Mouse (Mus musculus): ENCODE results near the gene Zfp638. TPM values are rescaled to one million over a fixed set of nuclear protein-coding genes. Genes with fewer than 3 reads are reported as not detected.
A peak's percentile ranks its signal among the peaks of the same experiment; 100 is the strongest.

The Zfp638 gene
- polyA plus RNA-seq, 1 experiment from 2014 or later: 102 TPM

GRCm38 (mm10) chr6:83939492-83939891, 72.6 kb downstream of the Zfp638 start:
- no peaks in the 10 kb centered on the region for H3K27me3 ChIP-seq (ENCODE audit: control insufficient read depth, insufficient read depth, low read length)
- 90% methylated on average over 2 of the region's 2 CpGs for WGBS
- no peaks in the 10 kb centered on the region; the same call in 1 of the 2 replicates for H3K36me3 ChIP-seq (ENCODE audit: control insufficient read depth, insufficient read depth, low read length)
- no peak overlapping the region for H3K4me3 ChIP-seq (ENCODE audit: low read depth, low read length)
- ATAC-seq (ENCODE audit: low FRiP score) (no peak), DNase-seq (ENCODE audit: low spot score, missing footprints) (no peak)
- H3K4me2 ChIP-seq: no peak overlapping the region
- H3K27ac ChIP-seq (ENCODE audit: low read depth, low read length): no peak overlapping the region
- H3K4me1 ChIP-seq (ENCODE audit: control insufficient read depth, insufficient read depth, low read length): no peaks in the 10 kb centered on the region
- no peak overlapping the region for H3K9ac ChIP-seq (ENCODE audit: low read length)
- H3K9me3 ChIP-seq (ENCODE audit: control insufficient read depth, low read length): no peaks in the 10 kb centered on the region

- Histone ChIP-seq H3K27me3 (ENCODE audit: control insufficient read depth, insufficient read depth, low read length) (no peaks in the 10 kb centered on the region), H3K36me3 (ENCODE audit: control insufficient read depth, insufficient read depth, low read length) (peaks cover 8% of the 10 kb centered on the region; the same call in 1 of the 2 replicates), H3K9me3 (ENCODE audit: control insufficient read depth, low read length) (no peaks in the 10 kb centered on the region), H3K4me2 (no peak overlapping the region), H3K4me3 (ENCODE audit: low read depth, low read length) (no peak overlapping the region), H3K27ac (ENCODE audit: low read depth, low read length) (no peak overlapping the region), H3K4me1 (ENCODE audit: control insufficient read depth, insufficient read depth, low read length) (no peaks in the 10 kb centered on the region), H3K9ac (ENCODE audit: low read length) (no peak overlapping the region)
- ATAC-seq (ENCODE audit: low FRiP score) (no peak), DNase-seq (ENCODE audit: low spot score, missing footprints) (no peak)
- WGBS: 95% methylated on average over 13 of the region's 13 CpGs
Observed at GRCm38 (mm10) chr6:83942806-83943205, 75.9 kb downstream of the Zfp638 start.

- H3K4me3 ChIP-seq (ENCODE audit: low read depth, low read length): no peak overlapping the region
- no peaks in the 10 kb centered on the region for H3K27me3 ChIP-seq (ENCODE audit: control insufficient read depth, insufficient read depth, low read length)
- no peaks in the 10 kb centered on the region for H3K4me1 ChIP-seq (ENCODE audit: control insufficient read depth, insufficient read depth, low read length)
- H3K27ac ChIP-seq (ENCODE audit: low read depth, low read length): no peak overlapping the region
- no peak overlapping the region for H3K4me2 ChIP-seq
- DNase-seq (ENCODE audit: low spot score, missing footprints) (no peak), ATAC-seq (ENCODE audit: low FRiP score) (no peak)
- no peak overlapping the region for H3K9ac ChIP-seq (ENCODE audit: low read length)
- no peaks in the 10 kb centered on the region; the same call in 1 of the 2 replicates for H3K36me3 ChIP-seq (ENCODE audit: control insufficient read depth, insufficient read depth, low read length)
- no peaks in the 10 kb centered on the region for H3K9me3 ChIP-seq (ENCODE audit: control insufficient read depth, low read length)
Observed at GRCm38 (mm10) chr6:83953603-83954002, 86.7 kb downstream of the Zfp638 start.

- H3K27ac ChIP-seq (ENCODE audit: low read depth, low read length): no peak overlapping the region
- no peak overlapping the region for H3K4me2 ChIP-seq
- no peak overlapping the region for H3K4me3 ChIP-seq (ENCODE audit: low read depth, low read length)
- H3K9me3 ChIP-seq (ENCODE audit: control insufficient read depth, low read length): no peaks in the 10 kb centered on the region
- no peak overlapping the region for H3K9ac ChIP-seq (ENCODE audit: low read length)
- WGBS: 96% methylated on average over 5 of the region's 5 CpGs
- peaks cover 6% of the 10 kb centered on the region for H3K36me3 ChIP-seq (ENCODE audit: control insufficient read depth, insufficient read depth, low read length)
- DNase-seq (ENCODE audit: low spot score, missing footprints): no peak
- no peaks in the 10 kb centered on the region for H3K4me1 ChIP-seq (ENCODE audit: control insufficient read depth, insufficient read depth, low read length)
- no peaks in the 10 kb centered on the region for H3K27me3 ChIP-seq (ENCODE audit: control insufficient read depth, insufficient read depth, low read length)
- no peak for ATAC-seq (ENCODE audit: low FRiP score)
Observed at GRCm38 (mm10) chr6:83987642-83988041, 120.7 kb downstream of the Zfp638 start.

- 88% methylated on average over 1 of the region's 1 CpGs for WGBS
- H3K9me3 ChIP-seq (ENCODE audit: control insufficient read depth, low read length): no peaks in the 10 kb centered on the region
- no peaks in the 10 kb centered on the region for H3K4me1 ChIP-seq (ENCODE audit: control insufficient read depth, insufficient read depth, low read length)
- no peak overlapping the region for H3K27ac ChIP-seq (ENCODE audit: low read depth, low read length)
- no peak overlapping the region for H3K4me2 ChIP-seq
- H3K9ac ChIP-seq (ENCODE audit: low read length): no peak overlapping the region
- H3K36me3 ChIP-seq (ENCODE audit: control insufficient read depth, insufficient read depth, low read length): peaks cover 4% of the 10 kb centered on the region
- no peaks in the 10 kb centered on the region for H3K27me3 ChIP-seq (ENCODE audit: control insufficient read depth, insufficient read depth, low read length)
- DNase-seq (ENCODE audit: low spot score, missing footprints) (no peak), ATAC-seq (ENCODE audit: low FRiP score) (no peak)
- H3K4me3 ChIP-seq (ENCODE audit: low read depth, low read length): no peak overlapping the region
Observed at GRCm38 (mm10) chr6:84002716-84003115, 135.8 kb downstream of the Zfp638 start.

GRCm38 (mm10) chr6:84004295-84004694, 137.4 kb downstream of the Zfp638 start:
- no peaks in the 10 kb centered on the region; the same call in 1 of the 2 replicates for H3K27me3 ChIP-seq (ENCODE audit: control insufficient read depth, insufficient read depth, low read length)
- H3K4me2 ChIP-seq: no peak overlapping the region
- peaks cover 6% of the 10 kb centered on the region for H3K4me1 ChIP-seq (ENCODE audit: control insufficient read depth, insufficient read depth, low read length)
- no peak overlapping the region for H3K4me3 ChIP-seq (ENCODE audit: low read depth, low read length)
- no peak for DNase-seq (ENCODE audit: low spot score, missing footprints)
- 87% methylated on average over 4 of the region's 4 CpGs for WGBS
- no peak overlapping the region for H3K27ac ChIP-seq (ENCODE audit: low read depth, low read length)
- ATAC-seq (ENCODE audit: low FRiP score): no peak
- H3K9ac ChIP-seq (ENCODE audit: low read length): no peak overlapping the region
- H3K9me3 ChIP-seq (ENCODE audit: control insufficient read depth, low read length): no peaks in the 10 kb centered on the region
- H3K36me3 ChIP-seq (ENCODE audit: control insufficient read depth, insufficient read depth, low read length): no peaks in the 10 kb centered on the region

- DNase-seq (ENCODE audit: low spot score, missing footprints) (peak; percentile 93), ATAC-seq (ENCODE audit: low FRiP score) (peak; percentile 69)
- H3K27ac ChIP-seq (ENCODE audit: low read depth, low read length): no peak within 1 kb of the TSS
- H3K9ac ChIP-seq (ENCODE audit: low read length): peak within 1 kb of the TSS; percentile 21
- under 1% methylated on average over 40 of the region's 41 CpGs for WGBS
- H3K9me3 ChIP-seq (ENCODE audit: control insufficient read depth, low read length): no peaks in the 10 kb centered on the region
- H3K27me3 ChIP-seq (ENCODE audit: control insufficient read depth, insufficient read depth, low read length): no peaks in the 10 kb centered on the region; the same call in 1 of the 2 replicates
- H3K4me2 ChIP-seq: peak within 1 kb of the TSS; percentile 91
- H3K36me3 ChIP-seq (ENCODE audit: control insufficient read depth, insufficient read depth, low read length): no peaks in the 10 kb centered on the region
- peak within 1 kb of the TSS; percentile 42 for H3K4me3 ChIP-seq (ENCODE audit: low read depth, low read length)
- H3K4me1 ChIP-seq (ENCODE audit: control insufficient read depth, insufficient read depth, low read length): peaks cover 20% of the 10 kb centered on the region
Observed at GRCm38 (mm10) chr6:84008363-84009171, 141.7 kb downstream of the Zfp638 start, which contains the start of gene Dysf. TSS of gene Dysf (plus strand) at chr6:84008590.

- no peak; the same call in 1 of the 2 replicates for ATAC-seq (ENCODE audit: low FRiP score)
- H3K4me1 ChIP-seq (ENCODE audit: control insufficient read depth, insufficient read depth, low read length): peaks cover 20% of the 10 kb centered on the region
- H3K27me3 ChIP-seq (ENCODE audit: control insufficient read depth, insufficient read depth, low read length): no peaks in the 10 kb centered on the region; the same call in 1 of the 2 replicates
- 25% methylated on average over 8 of the region's 8 CpGs for WGBS
- peak overlapping the region; percentile 91 for H3K4me2 ChIP-seq
- H3K36me3 ChIP-seq (ENCODE audit: control insufficient read depth, insufficient read depth, low read length): no peaks in the 10 kb centered on the region
- peak; percentile 86 for DNase-seq (ENCODE audit: low spot score, missing footprints)
- no peak overlapping the region for H3K27ac ChIP-seq (ENCODE audit: low read depth, low read length)
- peak overlapping the region; percentile 42 for H3K4me3 ChIP-seq (ENCODE audit: low read depth, low read length)
- no peaks in the 10 kb centered on the region for H3K9me3 ChIP-seq (ENCODE audit: control insufficient read depth, low read length)
- peak overlapping the region; percentile 21; the same call in 1 of the 2 replicates for H3K9ac ChIP-seq (ENCODE audit: low read length)
Observed at GRCm38 (mm10) chr6:84009172-84009872, 142.4 kb downstream of the Zfp638 start.

GRCm38 (mm10) chr6:84009915-84010302, 143.0 kb downstream of the Zfp638 start:
- ATAC-seq (ENCODE audit: low FRiP score): peak; percentile 61
- H3K27ac ChIP-seq (ENCODE audit: low read depth, low read length): no peak overlapping the region

More at GRCm38 (mm10) chr6:84009915-84010302, 143.0 kb downstream of the Zfp638 start:
- WGBS: 22% methylated on average over 4 of the region's 4 CpGs
- no peaks in the 10 kb centered on the region for H3K9me3 ChIP-seq (ENCODE audit: control insufficient read depth, low read length)
- H3K4me1 ChIP-seq (ENCODE audit: control insufficient read depth, insufficient read depth, low read length): peaks cover 20% of the 10 kb centered on the region
- no peaks in the 10 kb centered on the region for H3K36me3 ChIP-seq (ENCODE audit: control insufficient read depth, insufficient read depth, low read length)
- no peak overlapping the region for H3K9ac ChIP-seq (ENCODE audit: low read length)
- H3K4me3 ChIP-seq (ENCODE audit: low read depth, low read length): no peak overlapping the region
- 0 out of 2 replicates have a peak overlapping the region, but pooled peaks have one; percentile 6 for H3K4me2 ChIP-seq
- DNase-seq (ENCODE audit: low spot score, missing footprints): peak; percentile 87
- no peaks in the 10 kb centered on the region; the same call in 1 of the 2 replicates for H3K27me3 ChIP-seq (ENCODE audit: control insufficient read depth, insufficient read depth, low read length)
